Comparison of ENCODE assay signal across 21 mouse cellular contexts in the genomic region with DNA sequence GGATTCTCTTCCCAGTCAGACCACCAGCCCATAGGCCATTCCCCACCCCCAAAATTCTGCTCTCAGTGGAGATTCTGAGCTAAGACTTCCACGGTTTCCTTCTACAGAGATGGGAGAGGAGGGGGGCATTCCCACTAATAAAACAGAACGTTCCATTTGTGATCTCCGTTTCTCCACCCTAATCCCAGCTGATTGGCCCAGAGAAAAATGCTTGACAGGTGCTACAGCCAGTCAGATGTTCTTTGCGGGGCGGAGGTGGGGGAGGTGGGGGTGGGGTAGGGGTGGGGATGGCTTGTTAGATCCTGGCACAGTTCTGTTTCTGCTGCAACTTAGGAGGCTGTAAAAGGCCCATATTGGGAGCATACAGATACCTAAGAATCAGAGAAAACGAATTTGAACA.
DNase-seq lines count a peak whose midpoint lies in the region; ATAC-seq and TF ChIP-seq lines count a peak whose summit lies in the region.
"Had no signal": no experiment of that assay in that cellular context is flagged by ENCODE, and none has a peak within 500 bp of the region (broad histone marks: within the 10 kb centered on the region; RNA-seq: fewer than 3 reads in every experiment).

No protein-coding gene starts in this region.

- peak; percentile 43; the same call in 1 of the 2 replicates for ATAC-seq in forebrain, embryonic 15.5 days (replicated peaks)
- no peak for ATAC-seq in forebrain, embryonic 12.5 days (ENCODE audit: low FRiP score)
- ATAC-seq in neural tube, embryonic 13.5 days (ENCODE audit: low read depth): 0 out of 2 replicates have a peak, but pooled peaks have one; percentile 40
- ATAC-seq in forebrain, embryonic 16.5 days: peak; percentile 40; the same call in 1 of the 2 replicates
- ATAC-seq: inflammation-experienced regulatory T-cells, adult 6 months; liver, postnatal 0 days; lung, postnatal 0 days had no signal

- no peaks in the 10 kb centered on the region for H3K36me3 ChIP-seq in forebrain, embryonic 15.5 days
- no peaks in the 10 kb centered on the region for H3K36me3 ChIP-seq in forebrain, embryonic 12.5 days (replicated peaks)
- no peaks in the 10 kb centered on the region for H3K36me3 ChIP-seq in neural tube, embryonic 13.5 days
- no peaks in the 10 kb centered on the region for H3K36me3 ChIP-seq in forebrain, embryonic 16.5 days (ENCODE audit: control insufficient read depth, insufficient read depth)
- H3K36me3 ChIP-seq in thymus, adult 2 months (ENCODE audit: control insufficient read depth, insufficient read depth, low read length): no peaks in the 10 kb centered on the region
- H3K36me3 ChIP-seq: embryonic facial prominence, embryonic 10.5 days; heart, embryonic 12.5 days; hindbrain, embryonic 13.5 days had no signal

- no peak overlapping the region for H3K9ac ChIP-seq in forebrain, embryonic 15.5 days (replicated peaks)
- H3K9ac ChIP-seq in forebrain, embryonic 12.5 days: no peak overlapping the region
- H3K9ac ChIP-seq in neural tube, embryonic 13.5 days: no peak overlapping the region
- H3K9ac ChIP-seq in forebrain, embryonic 16.5 days (replicated peaks; ENCODE audit: low read depth, low read length): no peak overlapping the region
- H3K9ac ChIP-seq: heart, embryonic 12.5 days; hindbrain, embryonic 13.5 days; liver, postnatal 0 days had no signal

- H3K4me1 ChIP-seq in forebrain, embryonic 15.5 days: no peaks in the 10 kb centered on the region
- no peaks in the 10 kb centered on the region for H3K4me1 ChIP-seq in forebrain, embryonic 12.5 days
- no peaks in the 10 kb centered on the region for H3K4me1 ChIP-seq in neural tube, embryonic 13.5 days (replicated peaks)
- H3K4me1 ChIP-seq in forebrain, embryonic 16.5 days (replicated peaks; ENCODE audit: control insufficient read depth, insufficient read depth, low read length): peaks cover 2% of the 10 kb centered on the region; the same call in 1 of the 2 replicates
- H3K4me1 ChIP-seq in thymus, adult 2 months (replicated peaks; ENCODE audit: control insufficient read depth, insufficient read depth, low read length): no peaks in the 10 kb centered on the region
- H3K4me1 ChIP-seq: embryonic facial prominence, embryonic 10.5 days; heart, embryonic 12.5 days; hindbrain, embryonic 13.5 days had no signal

- no peak overlapping the region for H3K4me2 ChIP-seq in forebrain, embryonic 15.5 days (replicated peaks)
- H3K4me2 ChIP-seq in forebrain, embryonic 12.5 days: no peak overlapping the region
- H3K4me2 ChIP-seq in neural tube, embryonic 13.5 days: no peak overlapping the region
- no peak overlapping the region for H3K4me2 ChIP-seq in forebrain, embryonic 16.5 days (ENCODE audit: low read length)
- H3K4me2 ChIP-seq: heart, embryonic 12.5 days; hindbrain, embryonic 13.5 days had no signal

- no peak overlapping the region for H3K27ac ChIP-seq in forebrain, embryonic 15.5 days (replicated peaks)
- no peak overlapping the region for H3K27ac ChIP-seq in forebrain, embryonic 12.5 days
- H3K27ac ChIP-seq in neural tube, embryonic 13.5 days (replicated peaks): no peak overlapping the region
- H3K27ac ChIP-seq in forebrain, embryonic 16.5 days (ENCODE audit: low read length): no peak overlapping the region
- no peak overlapping the region for H3K27ac ChIP-seq in thymus, adult 2 months (ENCODE audit: control insufficient read depth, insufficient read depth, low read length)
- H3K27ac ChIP-seq: embryonic facial prominence, embryonic 10.5 days; hindbrain, embryonic 13.5 days had no signal

- H3K27me3 ChIP-seq in forebrain, embryonic 15.5 days: no peaks in the 10 kb centered on the region
- no peaks in the 10 kb centered on the region for H3K27me3 ChIP-seq in forebrain, embryonic 12.5 days
- no peaks in the 10 kb centered on the region for H3K27me3 ChIP-seq in neural tube, embryonic 13.5 days
- no peaks in the 10 kb centered on the region for H3K27me3 ChIP-seq in forebrain, embryonic 16.5 days (replicated peaks; ENCODE audit: control insufficient read depth, insufficient read depth, low read length)
- H3K27me3 ChIP-seq in thymus, adult 2 months (ENCODE audit: control insufficient read depth, insufficient read depth, low read length): no peaks in the 10 kb centered on the region
- H3K27me3 ChIP-seq: heart, embryonic 12.5 days; hindbrain, embryonic 13.5 days had no signal

- TF ChIP-seq CTCF in thymus, adult 2 months (IDR thresholded peaks at IDR 0.05; ENCODE audit: borderline replicate concordance, control insufficient read depth, extremely low read depth, insufficient read depth, low read length, poor library complexity): no peak

- TF ChIP-seq POLR2A in thymus, adult 2 months (IDR thresholded peaks at IDR 0.05; ENCODE audit: control insufficient read depth, extremely low read depth, insufficient read depth, low read length, poor library complexity): no peak

- no peak for DNase-seq in neural tube, embryonic 10.5 days (ENCODE audit: extremely low spot score, low spot score)
- no peak for DNase-seq in thymus, adult 2 months
- DNase-seq in lung, postnatal 4 days: no peak
- DNase-seq: adrenal gland, postnatal 14 days; cerebellum, adult 9-10 months; gastrocnemius, postnatal 14 days; heart, adult 18-20 months; heart, postnatal 10 days; kidney, adult 2 months; kidney, postnatal 10 days; liver, postnatal 0 days; thymus, postnatal 25 days had no signal

- WGBS in forebrain, embryonic 15.5 days: 33% methylated on average over 6 of the region's 6 CpGs
- 30% methylated on average over 6 of the region's 6 CpGs for WGBS in forebrain, embryonic 12.5 days
- WGBS in neural tube, embryonic 13.5 days: 32% methylated on average over 6 of the region's 6 CpGs
- 32% methylated on average over 6 of the region's 6 CpGs for WGBS in forebrain, embryonic 16.5 days
- 40% methylated on average over 6 of the region's 6 CpGs for WGBS in thymus, adult 2 months

- no peak overlapping the region for H3K4me3 ChIP-seq in forebrain, embryonic 15.5 days
- no peak overlapping the region for H3K4me3 ChIP-seq in forebrain, embryonic 12.5 days (replicated peaks)
- H3K4me3 ChIP-seq in neural tube, embryonic 13.5 days: no peak overlapping the region
- no peak overlapping the region for H3K4me3 ChIP-seq in forebrain, embryonic 16.5 days (replicated peaks; ENCODE audit: low read length)
- no peak overlapping the region for H3K4me3 ChIP-seq in thymus, adult 2 months (ENCODE audit: control insufficient read depth, insufficient read depth, low read length)
- H3K4me3 ChIP-seq: embryonic facial prominence, embryonic 10.5 days; heart, embryonic 12.5 days; hindbrain, embryonic 13.5 days had no signal

- H3K9me3 ChIP-seq in forebrain, embryonic 15.5 days: no peaks in the 10 kb centered on the region
- H3K9me3 ChIP-seq in forebrain, embryonic 12.5 days: no peaks in the 10 kb centered on the region
- no peaks in the 10 kb centered on the region for H3K9me3 ChIP-seq in neural tube, embryonic 13.5 days
- H3K9me3 ChIP-seq in forebrain, embryonic 16.5 days (ENCODE audit: control insufficient read depth, low read length): no peaks in the 10 kb centered on the region
- H3K9me3 ChIP-seq: embryonic facial prominence, embryonic 10.5 days; hindbrain, embryonic 13.5 days had no signal
